Comparison of ENCODE assay signal across 19 mouse cellular contexts in genomic region chr15:51652497-51652896, GRCm38 (mm10).
DNase-seq lines count a peak whose midpoint lies in the region; ATAC-seq and TF ChIP-seq lines count a peak whose summit lies in the region.
"Had no signal": no experiment of that assay in that cellular context is flagged by ENCODE, and none has a peak within 500 bp of the region (broad histone marks: within the 10 kb centered on the region; RNA-seq: fewer than 3 reads in every experiment).

No protein-coding gene starts in this region.

- no peak overlapping the region; the same call in 1 of the 2 replicates for H3K4me2 ChIP-seq in limb, embryonic 12.5 days
- no peak overlapping the region for H3K4me2 ChIP-seq in neural tube, embryonic 14.5 days (ENCODE audit: low read depth, low read length)
- no peak overlapping the region for H3K4me2 ChIP-seq in neural tube, embryonic 15.5 days
- H3K4me2 ChIP-seq in limb, embryonic 14.5 days (replicated peaks; ENCODE audit: low read depth, low read length, severe bottlenecking) = no peak overlapping the region
- H3K4me2 ChIP-seq: forebrain, embryonic 13.5 days; forebrain, embryonic 15.5 days had no signal

- no peaks in the 10 kb centered on the region for H3K36me3 ChIP-seq in limb, embryonic 12.5 days
- H3K36me3 ChIP-seq in limb, embryonic 10.5 days = no peaks in the 10 kb centered on the region
- H3K36me3 ChIP-seq in neural tube, embryonic 14.5 days (ENCODE audit: control insufficient read depth, insufficient read depth, low read length) = no peaks in the 10 kb centered on the region
- H3K36me3 ChIP-seq in neural tube, embryonic 15.5 days = no peaks in the 10 kb centered on the region
- H3K36me3 ChIP-seq in limb, embryonic 14.5 days (ENCODE audit: control insufficient read depth, insufficient read depth, low read length) = no peaks in the 10 kb centered on the region
- H3K36me3 ChIP-seq: forebrain, embryonic 15.5 days had no signal

- H3K4me1 ChIP-seq in limb, embryonic 12.5 days (replicated peaks) = peaks cover 15% of the 10 kb centered on the region; the same call in 1 of the 2 replicates
- peaks cover 3% of the 10 kb centered on the region; the same call in 1 of the 2 replicates for H3K4me1 ChIP-seq in limb, embryonic 10.5 days
- H3K4me1 ChIP-seq in neural tube, embryonic 14.5 days (ENCODE audit: control insufficient read depth, insufficient read depth, low read length) = no peaks in the 10 kb centered on the region
- 0 out of 2 replicates have a peak, but pooled peaks cover 2% of the 10 kb centered on the region for H3K4me1 ChIP-seq in neural tube, embryonic 15.5 days
- peaks cover 17% of the 10 kb centered on the region for H3K4me1 ChIP-seq in limb, embryonic 14.5 days (ENCODE audit: control insufficient read depth, insufficient read depth, low read length)
- H3K4me1 ChIP-seq: forebrain, embryonic 13.5 days; forebrain, embryonic 15.5 days had no signal

- H3K27me3 ChIP-seq in limb, embryonic 12.5 days = no peaks in the 10 kb centered on the region
- H3K27me3 ChIP-seq in limb, embryonic 10.5 days (ENCODE audit: low read depth, poor library complexity, severe bottlenecking) = no peaks in the 10 kb centered on the region
- no peaks in the 10 kb centered on the region for H3K27me3 ChIP-seq in neural tube, embryonic 14.5 days (ENCODE audit: control insufficient read depth, insufficient read depth, low read length)
- no peaks in the 10 kb centered on the region for H3K27me3 ChIP-seq in neural tube, embryonic 15.5 days (replicated peaks)
- H3K27me3 ChIP-seq in limb, embryonic 14.5 days (ENCODE audit: control insufficient read depth, insufficient read depth, low read length) = no peaks in the 10 kb centered on the region
- H3K27me3 ChIP-seq: forebrain, embryonic 13.5 days; forebrain, embryonic 15.5 days had no signal

- DNase-seq in limb, embryonic 10.5 days (ENCODE audit: low spot score) = no peak
- DNase-seq in limb, embryonic 14.5 days (ENCODE audit: low spot score) = peak; percentile 57
- DNase-seq in layer of hippocampus, adult 11-12 months (ENCODE audit: low spot score) = no peak
- DNase-seq in cerebellum, postnatal 4 days (ENCODE audit: low spot score in 2 of 2) = no peak
- DNase-seq: adrenal gland, adult 2 months; adrenal gland, postnatal 10 days; adrenal gland, postnatal 25 days; cerebellum, adult 11 months; cerebellum, adult 18-20 months; cerebellum, adult 8-10 months; cerebellum, adult 9-11 months; cerebellum, postnatal 14 days; cerebellum, postnatal 36 days; forebrain, postnatal 0 days had no signal

- peak; percentile 78 for ATAC-seq in limb, embryonic 12.5 days (ENCODE audit: insufficient number of reproducible peaks, insufficient read depth, low FRiP score, low TSS enrichment, low read depth)
- no peak for ATAC-seq in neural tube, embryonic 14.5 days (ENCODE audit: low read depth)
- ATAC-seq in neural tube, embryonic 15.5 days (ENCODE audit: low FRiP score) = no peak
- peak; percentile 86 for ATAC-seq in limb, embryonic 14.5 days (ENCODE audit: low FRiP score, low read depth)
- ATAC-seq: forebrain, embryonic 13.5 days; forebrain, embryonic 15.5 days; forebrain, postnatal 0 days had no signal

- no peak for TF ChIP-seq POLR2A in limb, embryonic 14.5 days (IDR thresholded peaks at IDR 0.05; ENCODE audit: borderline replicate concordance, extremely low read depth, insufficient read depth, insufficient read length)

- H3K9me3 ChIP-seq in limb, embryonic 12.5 days = peaks cover 4% of the 10 kb centered on the region
- H3K9me3 ChIP-seq in limb, embryonic 10.5 days (replicated peaks) = no peaks in the 10 kb centered on the region
- H3K9me3 ChIP-seq in neural tube, embryonic 14.5 days (ENCODE audit: control insufficient read depth, low read length) = 0 out of 2 replicates have a peak, but pooled peaks cover 2% of the 10 kb centered on the region
- no peaks in the 10 kb centered on the region; the same call in 1 of the 2 replicates for H3K9me3 ChIP-seq in neural tube, embryonic 15.5 days (replicated peaks)
- H3K9me3 ChIP-seq in limb, embryonic 14.5 days (ENCODE audit: control insufficient read depth, low read length) = peaks cover 5% of the 10 kb centered on the region; the same call in 1 of the 2 replicates

- no peak overlapping the region for H3K27ac ChIP-seq in limb, embryonic 12.5 days
- no peak overlapping the region for H3K27ac ChIP-seq in limb, embryonic 10.5 days
- H3K27ac ChIP-seq in neural tube, embryonic 14.5 days (ENCODE audit: low read depth, low read length) = 0 out of 2 replicates have a peak overlapping the region, but pooled peaks have one; percentile 4
- no peak overlapping the region for H3K27ac ChIP-seq in neural tube, embryonic 15.5 days (replicated peaks)
- H3K27ac ChIP-seq in limb, embryonic 14.5 days (replicated peaks; ENCODE audit: low read depth, low read length) = peak overlapping the region; percentile 20; the same call in 1 of the 2 replicates
- H3K27ac ChIP-seq: forebrain, embryonic 13.5 days; forebrain, embryonic 15.5 days had no signal

- WGBS in limb, embryonic 12.5 days = 31% methylated on average over 4 of the region's 4 CpGs
- 62% methylated on average over 4 of the region's 4 CpGs for WGBS in limb, embryonic 10.5 days
- 55% methylated on average over 4 of the region's 4 CpGs for WGBS in neural tube, embryonic 14.5 days
- WGBS in neural tube, embryonic 15.5 days = 50% methylated on average over 4 of the region's 4 CpGs
- WGBS in limb, embryonic 14.5 days = 21% methylated on average over 4 of the region's 4 CpGs

- no peak overlapping the region for H3K4me3 ChIP-seq in limb, embryonic 12.5 days (replicated peaks)
- no peak overlapping the region for H3K4me3 ChIP-seq in limb, embryonic 10.5 days
- H3K4me3 ChIP-seq in neural tube, embryonic 14.5 days (ENCODE audit: low read depth, low read length) = no peak overlapping the region
- no peak overlapping the region for H3K4me3 ChIP-seq in neural tube, embryonic 15.5 days (replicated peaks)
- no peak overlapping the region for H3K4me3 ChIP-seq in limb, embryonic 14.5 days (replicated peaks; ENCODE audit: low read length)
- H3K4me3 ChIP-seq: forebrain, embryonic 13.5 days; forebrain, embryonic 15.5 days had no signal

- H3K9ac ChIP-seq in limb, embryonic 12.5 days (replicated peaks) = no peak overlapping the region
- no peak overlapping the region for H3K9ac ChIP-seq in neural tube, embryonic 14.5 days (replicated peaks; ENCODE audit: low read depth, low read length)
- no peak overlapping the region for H3K9ac ChIP-seq in neural tube, embryonic 15.5 days (replicated peaks)
- H3K9ac ChIP-seq in limb, embryonic 14.5 days (ENCODE audit: low read depth, low read length, severe bottlenecking) = no peak overlapping the region
- H3K9ac ChIP-seq: forebrain, embryonic 13.5 days; forebrain, embryonic 15.5 days; forebrain, postnatal 0 days had no signal

Comparison
In these comparisons a context has a peak if more than half of its experiments do, and no peak if none do; other contexts are left out.
1. H3K27ac ChIP-seq: peak in neural tube, embryonic 14.5 days (single experiment) and limb, embryonic 14.5 days (single experiment); none in limb, embryonic 12.5 days (single experiment), limb, embryonic 10.5 days (single experiment) and neural tube, embryonic 15.5 days (single experiment).
2. ATAC-seq: peak in limb, embryonic 12.5 days (single experiment) and limb, embryonic 14.5 days (single experiment); none in neural tube, embryonic 14.5 days (single experiment) and neural tube, embryonic 15.5 days (single experiment).